Mouse (Mus musculus): ENCODE measurements around the gene Olfr1404. TPM values are rescaled to one million over a fixed set of nuclear protein-coding genes. Genes with fewer than 3 reads are reported as not detected.

Gene Olfr1404
- polyA plus RNA-seq (2015; fragmentation: Nextera tagmentation; extraction: Ambion mirVana): not detected in 2 replicates

DNA sequence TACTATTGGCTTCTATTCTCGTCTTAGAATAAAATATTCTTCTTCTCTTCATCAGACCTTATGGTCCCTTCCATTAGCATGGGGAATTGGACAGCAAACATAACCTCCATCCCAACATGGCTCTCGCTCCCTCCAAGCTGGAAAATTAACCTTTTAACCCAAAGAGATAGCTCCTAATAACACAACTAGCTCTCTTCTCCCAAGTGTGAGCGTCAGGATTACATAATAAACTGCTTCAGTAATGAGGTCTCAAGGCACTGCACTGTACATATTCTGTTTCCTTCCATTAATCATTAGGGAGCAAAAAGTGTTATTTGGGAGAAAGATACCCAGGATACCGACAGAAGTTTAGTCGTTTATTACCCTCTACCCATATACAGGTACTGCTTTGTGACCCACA is at the start of gene Olfr1404:
Olfr1404 (plus strand) TSS at position 301 of the 400 bp plus-strand sequence.
- no peaks in the 10 kb centered on the region for H3K9me3 ChIP-seq (ENCODE audit: control insufficient read depth, low read length)
- H3K27ac ChIP-seq (replicated peaks): no peak within 1 kb of the TSS
- no peak within 1 kb of the TSS for H3K9ac ChIP-seq (ENCODE audit: low read length)
- H3K4me2 ChIP-seq (replicated peaks; ENCODE audit: low read depth): no peak within 1 kb of the TSS
- no peaks in the 10 kb centered on the region for H3K4me1 ChIP-seq (replicated peaks; ENCODE audit: control insufficient read depth, insufficient read depth)
- TF ChIP-seq EP300 (optimal IDR thresholded peaks at IDR 0.05) (no peak), CTCF (IDR thresholded peaks at IDR 0.05; ENCODE audit: low read depth) (no peak)
- 59% methylated on average over 5 of the region's 5 CpGs for WGBS
- H3K27me3 ChIP-seq (ENCODE audit: control insufficient read depth, insufficient read depth, low read length): no peaks in the 10 kb centered on the region
- H3K4me3 ChIP-seq (ENCODE audit: low read depth, low read length): no peak within 1 kb of the TSS
- ATAC-seq (ENCODE audit: low FRiP score, low TSS enrichment) (no peak), DNase-seq (ENCODE audit: low spot score) (no peak)
- H3K36me3 ChIP-seq (ENCODE audit: control insufficient read depth, insufficient read depth, low read length): no peaks in the 10 kb centered on the region

DNA sequence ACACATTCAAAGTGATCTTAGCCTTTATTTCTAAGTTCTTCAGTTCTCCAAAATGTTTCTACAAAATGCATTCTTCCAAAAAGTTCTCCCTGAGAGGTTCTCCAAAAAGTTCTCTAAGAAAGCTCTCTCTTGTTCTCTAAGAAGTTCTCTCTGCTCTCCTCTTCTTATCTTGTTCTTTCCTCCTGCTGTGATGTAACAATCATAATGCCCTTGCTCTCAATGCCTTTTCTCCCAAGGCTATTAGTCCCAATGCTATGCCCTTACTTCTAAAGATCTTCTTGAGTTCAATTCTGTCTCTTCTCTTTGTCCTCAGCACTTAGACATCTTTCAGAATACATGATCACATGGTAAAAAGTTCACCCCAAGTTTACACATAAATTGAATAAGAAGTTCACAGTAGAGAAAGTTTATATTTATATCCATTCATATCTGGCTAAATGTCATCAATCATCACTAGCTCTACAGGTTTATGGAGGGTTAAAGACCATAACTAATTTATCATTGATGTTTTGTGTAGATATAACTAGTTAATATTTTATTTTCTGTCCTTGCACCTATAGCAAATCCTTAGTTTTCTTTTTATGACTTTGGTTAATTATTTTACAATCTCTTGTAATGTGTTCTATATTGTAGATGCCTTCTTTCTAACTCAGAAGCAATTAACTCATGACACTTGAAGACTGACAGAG is 37.9 kb upstream of the Olfr1404 start:
- TF ChIP-seq EP300 (optimal IDR thresholded peaks at IDR 0.05): no peak
- TF ChIP-seq CTCF (IDR thresholded peaks at IDR 0.05; ENCODE audit: low read depth): no peak
- H3K9me3 ChIP-seq (ENCODE audit: control insufficient read depth, low read length): no peaks in the 10 kb centered on the region
- ATAC-seq (ENCODE audit: low FRiP score, low TSS enrichment): no peak

DNA sequence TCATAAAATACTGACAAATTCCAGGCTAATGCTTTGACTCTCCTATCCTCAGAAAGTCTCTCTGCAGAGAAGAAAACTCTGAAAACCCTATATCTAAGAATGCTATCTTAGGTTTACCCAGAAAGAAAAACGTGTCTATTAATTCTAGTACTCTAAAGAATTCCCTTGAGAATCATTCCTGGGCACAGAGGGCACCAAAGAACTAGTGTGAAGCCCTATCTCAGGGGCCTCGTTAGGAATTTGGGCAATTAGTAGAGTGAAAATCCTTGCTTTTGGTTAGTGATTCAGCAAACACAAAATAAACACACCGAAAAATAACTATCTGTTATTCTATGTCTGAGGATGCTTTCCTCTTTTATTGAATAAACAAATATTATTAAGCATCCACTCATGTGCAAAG is 21.7 kb upstream of the Olfr1404 start, which contains the start of gene Olfr1406:
Olfr1406 (minus strand) TSS at position 101 of the 400 bp plus-strand sequence.
- H3K27me3 ChIP-seq (ENCODE audit: control insufficient read depth, insufficient read depth, low read length): no peaks in the 10 kb centered on the region
- 54% methylated on average over 3 of the region's 3 CpGs for WGBS
- no peaks in the 10 kb centered on the region for H3K9me3 ChIP-seq (ENCODE audit: control insufficient read depth, low read length)
- DNase-seq (ENCODE audit: low spot score) (no peak), ATAC-seq (ENCODE audit: low FRiP score, low TSS enrichment) (no peak)
- H3K27ac ChIP-seq (replicated peaks): no peak within 1 kb of the TSS
- H3K36me3 ChIP-seq (ENCODE audit: control insufficient read depth, insufficient read depth, low read length): no peaks in the 10 kb centered on the region
- no peak within 1 kb of the TSS for H3K9ac ChIP-seq (ENCODE audit: low read length)
- TF ChIP-seq CTCF (IDR thresholded peaks at IDR 0.05; ENCODE audit: low read depth): no peak
- TF ChIP-seq EP300 (optimal IDR thresholded peaks at IDR 0.05): no peak
- H3K4me2 ChIP-seq (replicated peaks; ENCODE audit: low read depth): no peak within 1 kb of the TSS
- H3K4me3 ChIP-seq (ENCODE audit: low read depth, low read length): no peak within 1 kb of the TSS
- no peaks in the 10 kb centered on the region for H3K4me1 ChIP-seq (replicated peaks; ENCODE audit: control insufficient read depth, insufficient read depth)

More for the DNA sequence above, 37.9 kb upstream of the Olfr1404 start:
- Histone ChIP-seq H3K4me2 (replicated peaks; ENCODE audit: low read depth) (no peak overlapping the region), H3K27me3 (ENCODE audit: control insufficient read depth, insufficient read depth, low read length) (no peaks in the 10 kb centered on the region), H3K27ac (replicated peaks) (no peak overlapping the region), H3K4me3 (ENCODE audit: low read depth, low read length) (no peak overlapping the region), H3K4me1 (replicated peaks; ENCODE audit: control insufficient read depth, insufficient read depth) (no peaks in the 10 kb centered on the region), H3K36me3 (ENCODE audit: control insufficient read depth, insufficient read depth, low read length) (no peaks in the 10 kb centered on the region), H3K9ac (ENCODE audit: low read length) (no peak overlapping the region)
- DNase-seq (ENCODE audit: low spot score): no peak

DNA sequence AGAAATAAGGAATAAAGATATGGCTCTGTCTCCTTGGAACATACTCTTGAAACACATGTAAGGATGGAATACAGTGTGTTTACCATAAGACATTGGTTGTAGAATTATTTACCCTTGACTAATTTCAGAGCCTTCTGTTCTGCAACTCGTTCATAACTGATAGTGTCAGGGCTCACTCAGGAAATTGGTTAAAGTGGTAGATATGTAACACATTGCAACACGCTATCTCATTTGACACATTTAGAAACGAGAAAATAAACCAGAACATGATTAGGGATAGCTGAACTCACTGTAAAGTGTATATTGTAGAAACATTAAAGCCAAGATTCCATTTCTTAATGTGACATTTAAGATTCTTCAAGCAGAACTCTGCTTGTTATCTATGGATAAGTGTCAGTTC is 20.1 kb upstream of the Olfr1404 start:
- no peak for ATAC-seq (ENCODE audit: low FRiP score, low TSS enrichment)
- WGBS: 67% methylated on average over 3 of the region's 3 CpGs
- Histone ChIP-seq H3K27ac (replicated peaks) (no peak overlapping the region), H3K36me3 (ENCODE audit: control insufficient read depth, insufficient read depth, low read length) (no peaks in the 10 kb centered on the region), H3K4me3 (ENCODE audit: low read depth, low read length) (no peak overlapping the region), H3K27me3 (ENCODE audit: control insufficient read depth, insufficient read depth, low read length) (no peaks in the 10 kb centered on the region), H3K9ac (ENCODE audit: low read length) (no peak overlapping the region), H3K4me1 (replicated peaks; ENCODE audit: control insufficient read depth, insufficient read depth) (no peaks in the 10 kb centered on the region), H3K9me3 (ENCODE audit: control insufficient read depth, low read length) (no peaks in the 10 kb centered on the region), H3K4me2 (replicated peaks; ENCODE audit: low read depth) (no peak overlapping the region)
- no peak for DNase-seq (ENCODE audit: low spot score)
- TF ChIP-seq EP300 (optimal IDR thresholded peaks at IDR 0.05): no peak
- TF ChIP-seq CTCF (IDR thresholded peaks at IDR 0.05; ENCODE audit: low read depth): no peak

DNA sequence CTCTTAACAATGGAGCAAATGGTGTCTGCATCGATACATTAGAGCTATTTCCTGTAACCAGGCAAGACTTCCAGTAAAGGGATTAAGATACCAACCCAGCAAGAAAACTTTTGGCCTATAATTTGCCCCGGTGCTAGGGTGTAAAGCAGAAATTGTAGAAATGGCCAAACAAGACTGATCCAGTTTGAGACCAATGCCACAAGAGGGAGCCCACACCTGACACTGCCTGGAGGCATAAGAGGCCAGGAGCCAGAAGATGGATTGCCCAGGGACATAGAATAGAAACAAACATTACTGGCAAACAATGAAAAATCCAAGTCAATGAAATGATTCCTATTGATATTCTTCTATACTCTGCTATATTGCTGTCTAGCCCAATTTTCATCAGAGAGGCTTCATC is 15.8 kb upstream of the Olfr1404 start:
- Histone ChIP-seq H3K27me3 (ENCODE audit: control insufficient read depth, insufficient read depth, low read length) (no peaks in the 10 kb centered on the region), H3K9me3 (ENCODE audit: control insufficient read depth, low read length) (no peaks in the 10 kb centered on the region), H3K36me3 (ENCODE audit: control insufficient read depth, insufficient read depth, low read length) (no peaks in the 10 kb centered on the region), H3K27ac (replicated peaks) (no peak overlapping the region), H3K4me1 (replicated peaks; ENCODE audit: control insufficient read depth, insufficient read depth) (no peaks in the 10 kb centered on the region), H3K4me3 (ENCODE audit: low read depth, low read length) (no peak overlapping the region), H3K9ac (ENCODE audit: low read length) (no peak overlapping the region), H3K4me2 (replicated peaks; ENCODE audit: low read depth) (no peak overlapping the region)
- 75% methylated on average over 2 of the region's 2 CpGs for WGBS
- TF ChIP-seq CTCF (IDR thresholded peaks at IDR 0.05; ENCODE audit: low read depth): no peak; the same call in 1 of the 2 replicates
- no peak for TF ChIP-seq EP300 (optimal IDR thresholded peaks at IDR 0.05)
- no peak for ATAC-seq (ENCODE audit: low FRiP score, low TSS enrichment)
- no peak for DNase-seq (ENCODE audit: low spot score)

DNA sequence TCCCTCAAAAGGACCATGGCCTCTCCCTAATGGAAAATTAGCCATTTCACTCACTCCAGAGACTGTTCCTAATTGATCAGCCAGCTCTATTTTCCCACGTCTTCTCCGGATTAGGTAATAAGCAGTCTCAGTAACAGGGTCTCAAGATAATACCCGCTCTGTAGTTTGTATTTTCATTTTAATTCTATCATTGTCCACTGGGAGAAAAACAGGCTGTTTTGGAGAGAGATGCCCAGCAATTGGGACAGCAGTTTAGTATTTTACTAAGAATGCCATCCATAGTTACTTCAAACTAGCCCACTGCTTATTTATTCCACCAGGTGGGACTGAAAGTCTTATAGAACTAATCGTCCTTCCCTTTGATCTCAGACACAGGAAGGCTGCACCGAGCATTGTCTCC is 14.7 kb upstream of the Olfr1404 start, which contains the start of gene Olfr218:
Olfr218 (plus strand) TSS at position 301 of the 400 bp plus-strand sequence.
- Histone ChIP-seq H3K4me1 (replicated peaks; ENCODE audit: control insufficient read depth, insufficient read depth) (no peaks in the 10 kb centered on the region), H3K27ac (replicated peaks) (no peak within 1 kb of the TSS), H3K4me3 (ENCODE audit: low read depth, low read length) (no peak within 1 kb of the TSS), H3K36me3 (ENCODE audit: control insufficient read depth, insufficient read depth, low read length) (no peaks in the 10 kb centered on the region), H3K9ac (ENCODE audit: low read length) (no peak within 1 kb of the TSS), H3K27me3 (ENCODE audit: control insufficient read depth, insufficient read depth, low read length) (no peaks in the 10 kb centered on the region), H3K9me3 (ENCODE audit: control insufficient read depth, low read length) (no peaks in the 10 kb centered on the region), H3K4me2 (replicated peaks; ENCODE audit: low read depth) (no peak within 1 kb of the TSS)
- 76% methylated on average over 5 of the region's 5 CpGs for WGBS
- no peak for DNase-seq (ENCODE audit: low spot score)
- TF ChIP-seq EP300 (optimal IDR thresholded peaks at IDR 0.05) (no peak), CTCF (IDR thresholded peaks at IDR 0.05; ENCODE audit: low read depth) (no peak)
- no peak for ATAC-seq (ENCODE audit: low FRiP score, low TSS enrichment)

All from stomach, postnatal 0 days (tissue).